Mouse (Mus musculus): ENCODE measurements around the gene Mysm1.

Mysm1 gene

DNA sequence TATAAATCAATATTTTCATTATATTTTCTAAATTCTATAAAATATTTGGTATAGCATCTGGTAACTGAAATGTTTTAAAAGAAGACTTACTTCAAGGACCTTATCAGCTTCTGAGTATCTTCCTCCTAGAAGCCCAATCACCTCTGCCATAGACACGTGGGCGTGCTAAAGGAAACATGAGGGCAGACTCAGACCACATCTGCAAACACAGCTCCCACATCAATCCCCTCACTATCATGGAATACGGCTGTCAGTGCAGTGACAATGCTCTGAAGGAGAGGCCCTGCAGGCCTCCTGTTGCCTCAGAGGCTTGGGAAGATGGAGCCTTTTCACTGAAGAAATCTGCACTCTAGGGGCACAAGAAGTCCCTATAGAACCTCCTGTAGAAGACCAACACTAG, 26.1 kb downstream of the Mysm1 start:
- no peak for DNase-seq (ENCODE audit: low spot score)

GRCm38 (mm10) chr4:94941221-94941855, 37.6 kb downstream of the Mysm1 start:
- no peak for DNase-seq (ENCODE audit: low spot score)

DNA sequence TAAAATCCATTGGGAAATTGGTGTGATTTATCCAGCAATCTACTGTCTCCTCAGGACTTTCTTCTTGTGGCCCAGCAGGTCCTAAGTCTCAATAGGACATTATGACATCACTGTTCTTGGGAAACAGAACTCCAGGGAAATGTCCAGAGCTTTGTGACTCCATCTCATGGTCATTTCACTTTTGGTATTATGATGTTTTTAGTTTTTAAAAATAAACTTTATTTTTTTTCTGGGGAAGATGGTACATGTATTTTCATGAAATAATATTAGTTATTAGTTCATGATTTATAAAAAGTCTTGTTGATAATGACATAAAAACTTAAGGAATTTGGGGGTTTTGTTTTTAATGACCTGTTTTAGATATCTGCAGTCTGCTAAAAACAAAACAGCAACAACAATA, 50.2 kb downstream of the Mysm1 start, which contains the start of gene Eqtn:
Eqtn (minus strand) TSS at position 101 of the 400 bp plus-strand sequence.
- no peak for DNase-seq (ENCODE audit: low spot score)

- DNase-seq (ENCODE audit: low spot score), result no peak
These were observed 77.1 kb downstream of the Mysm1 start for GRCm38 (mm10) chr4:94901780-94902179.

GRCm38 (mm10) chr4:94900744-94901143, 78.2 kb downstream of the Mysm1 start:
- DNase-seq (ENCODE audit: low spot score), result no peak

All from ovary, postnatal 36 days (tissue).